Mouse (Mus musculus): Measurements from ENCODE around the gene Adgrl1.

DNA sequence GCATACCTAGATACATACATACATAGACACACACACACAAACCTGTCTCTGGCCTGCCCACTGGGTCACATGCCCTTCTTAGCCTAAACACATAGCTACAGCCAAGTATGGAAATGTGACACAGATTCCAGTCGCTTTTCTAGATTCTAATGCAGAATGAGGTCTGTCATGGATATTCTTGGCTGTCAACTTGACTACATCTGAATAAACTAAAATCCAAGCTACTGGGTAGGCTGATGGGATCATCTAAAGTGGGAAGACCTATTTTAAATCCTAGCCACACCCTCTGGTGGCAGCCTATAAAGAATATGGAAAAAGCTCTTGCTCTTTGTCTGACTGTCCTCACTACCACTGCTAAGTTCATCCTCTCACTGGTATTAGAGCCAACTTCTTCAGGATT is 42.5 kb downstream of the Adgrl1 start:
- TF ChIP-seq CTCF (IDR thresholded peaks at IDR 0.05; ENCODE audit: low read depth, low read length) (no peak), POLR2AphosphoS5 (IDR thresholded peaks at IDR 0.05; ENCODE audit: insufficient replicate concordance, low read depth, low read length) (no peak), TAL1 (conservative IDR thresholded peaks at IDR 0.05; ENCODE audit: low read depth, low read length) (no peak)

All from G1E (cell line).